Mouse (Mus musculus) midbrain, embryonic 12.5 days (tissue): ENCODE measurements at regions not wholly inside any gene's neighbourhood (a gene's known extent, or its start where the extent isn't known, plus 50 kb on each side); places are given as distances from the start of the nearest gene placed in this dataset.

ENCODE experiments used
- ATAC-seq: fragments of 200-750 bp; cut with Nextera tagmentation; 2 replicates; pipeline ENCODE4 v1.8.0; 2017; ENCODE audit warnings: low read depth, moderate TSS enrichment, moderate library complexity; ENCODE audit not compliant: low FRiP score
- H3K27ac ChIP-seq: fragments of 300-500 bp; sonication (generic); replicated peaks from 2 replicates; pipeline ENCODE4 v1.5.1; 2016; ENCODE audit warnings: mild to moderate bottlenecking
- H3K27me3 ChIP-seq: fragments of 300-500 bp; sonication (generic); 2 replicates; pipeline ENCODE4 v1.6.1; 2016; ENCODE audit warnings: mild to moderate bottlenecking
- H3K36me3 ChIP-seq: fragments of 300-500 bp; sonication (generic); 2 replicates; pipeline ENCODE4 v1.6.1; 2016
- H3K4me1 ChIP-seq: fragments of 300-500 bp; sonication (generic); 2 replicates; pipeline ENCODE4 v1.6.1; 2016
- H3K4me2 ChIP-seq: fragments of 300-500 bp; sonication (generic); replicated peaks from 2 replicates; pipeline ENCODE4 v1.6.1; 2016; ENCODE audit warnings: mild to moderate bottlenecking, moderate library complexity
- H3K4me3 ChIP-seq: fragments of 300-500 bp; sonication (generic); 2 replicates; pipeline ENCODE4 v1.5.1; 2016; ENCODE audit warnings: mild to moderate bottlenecking
- H3K9ac ChIP-seq: fragments of 300-500 bp; sonication (generic); replicated peaks from 2 replicates; pipeline ENCODE4 v1.6.1; 2016; ENCODE audit warnings: mild to moderate bottlenecking, moderate library complexity
- H3K9me3 ChIP-seq: fragments of 300-500 bp; sonication (generic); 2 replicates; pipeline ENCODE4 v1.6.1; 2016; ENCODE audit warnings: mild to moderate bottlenecking
- WGBS: fragments of 180-500 bp; shearing (Covaris S2); methylation state at CpG from one replicate; pipeline ENCODE4 v1.1.7; 2016; 5-methylcytosine and 5-hydroxymethylcytosine counted together

GRCm38 (mm10) chr8:115929472-115930210 lies 222.0 kb upstream of the Maf start:
- H3K9ac ChIP-seq = no peak overlapping the region
- no peak overlapping the region for H3K4me2 ChIP-seq
- WGBS = 77% methylated on average over 8 of the region's 8 CpGs
- H3K4me3 ChIP-seq = no peak overlapping the region
- no peak for ATAC-seq
- H3K4me1 ChIP-seq = no peaks in the 10 kb centered on the region
- no peaks in the 10 kb centered on the region for H3K36me3 ChIP-seq
- no peaks in the 10 kb centered on the region; the same call in 1 of the 2 replicates for H3K27me3 ChIP-seq
- H3K9me3 ChIP-seq = no peaks in the 10 kb centered on the region
- H3K27ac ChIP-seq = no peak overlapping the region

- Histone ChIP-seq H3K9ac (no peak overlapping the region), H3K4me2 (no peak overlapping the region), H3K4me1 (no peaks in the 10 kb centered on the region), H3K27me3 (no peaks in the 10 kb centered on the region), H3K4me3 (no peak overlapping the region), H3K27ac (no peak overlapping the region), H3K9me3 (no peaks in the 10 kb centered on the region), H3K36me3 (no peaks in the 10 kb centered on the region)
- ATAC-seq = no peak
- 87% methylated on average over 6 of the region's 6 CpGs for WGBS
Measured at GRCm38 (mm10) chr8:115921889-115922288, 214.3 kb upstream of the Maf start.

GRCm38 (mm10) chr8:115906650-115907049 lies 199.1 kb upstream of the Maf start:
- H3K9me3 ChIP-seq = no peaks in the 10 kb centered on the region
- H3K27me3 ChIP-seq = no peaks in the 10 kb centered on the region
- no peak overlapping the region for H3K27ac ChIP-seq
- H3K4me2 ChIP-seq = no peak overlapping the region
- H3K9ac ChIP-seq = no peak overlapping the region
- no peak overlapping the region for H3K4me3 ChIP-seq
- no peak for ATAC-seq
- WGBS = 93% methylated on average over 5 of the region's 5 CpGs
- H3K36me3 ChIP-seq = no peaks in the 10 kb centered on the region
- H3K4me1 ChIP-seq = no peaks in the 10 kb centered on the region

GRCm38 (mm10) chr8:115903853-115904420 lies 196.3 kb upstream of the Maf start:
- no peak overlapping the region for H3K27ac ChIP-seq
- H3K4me1 ChIP-seq = no peaks in the 10 kb centered on the region
- H3K9ac ChIP-seq = no peak overlapping the region
- WGBS = 85% methylated on average over 6 of the region's 6 CpGs
- no peak overlapping the region for H3K4me3 ChIP-seq
- H3K36me3 ChIP-seq = no peaks in the 10 kb centered on the region
- no peaks in the 10 kb centered on the region for H3K27me3 ChIP-seq
- H3K9me3 ChIP-seq = no peaks in the 10 kb centered on the region
- ATAC-seq = no peak
- H3K4me2 ChIP-seq = no peak overlapping the region

- Histone ChIP-seq H3K27ac (no peak overlapping the region), H3K9me3 (no peaks in the 10 kb centered on the region), H3K4me2 (no peak overlapping the region), H3K4me1 (no peaks in the 10 kb centered on the region), H3K9ac (no peak overlapping the region), H3K4me3 (no peak overlapping the region), H3K36me3 (no peaks in the 10 kb centered on the region), H3K27me3 (no peaks in the 10 kb centered on the region)
- 90% methylated on average over 6 of the region's 6 CpGs for WGBS
- ATAC-seq = no peak
Measured at GRCm38 (mm10) chr8:115897521-115898178, 190.1 kb upstream of the Maf start.

GRCm38 (mm10) chr8:115897086-115897485 lies 189.5 kb upstream of the Maf start:
- H3K9me3 ChIP-seq = no peaks in the 10 kb centered on the region
- H3K4me3 ChIP-seq = no peak overlapping the region
- no peak overlapping the region for H3K9ac ChIP-seq
- ATAC-seq = no peak
- no peaks in the 10 kb centered on the region for H3K36me3 ChIP-seq
- no peaks in the 10 kb centered on the region for H3K4me1 ChIP-seq
- H3K4me2 ChIP-seq = no peak overlapping the region
- no peaks in the 10 kb centered on the region for H3K27me3 ChIP-seq
- WGBS = 92% methylated on average over 4 of the region's 4 CpGs
- no peak overlapping the region for H3K27ac ChIP-seq

- Histone ChIP-seq H3K4me2 (no peak overlapping the region), H3K4me1 (no peaks in the 10 kb centered on the region), H3K9ac (no peak overlapping the region), H3K27ac (no peak overlapping the region), H3K27me3 (no peaks in the 10 kb centered on the region), H3K36me3 (no peaks in the 10 kb centered on the region), H3K9me3 (no peaks in the 10 kb centered on the region), H3K4me3 (no peak overlapping the region)
- ATAC-seq = no peak
- WGBS = 82% methylated on average over 4 of the region's 4 CpGs
Measured at GRCm38 (mm10) chr8:115896066-115896465, 188.5 kb upstream of the Maf start.

- H3K36me3 ChIP-seq = no peaks in the 10 kb centered on the region
- H3K9ac ChIP-seq = no peak overlapping the region
- H3K27me3 ChIP-seq = no peaks in the 10 kb centered on the region
- no peak overlapping the region for H3K27ac ChIP-seq
- 86% methylated on average over 4 of the region's 4 CpGs for WGBS
- no peak for ATAC-seq
- H3K4me3 ChIP-seq = no peak overlapping the region
- no peak overlapping the region for H3K4me2 ChIP-seq
- H3K4me1 ChIP-seq = no peaks in the 10 kb centered on the region
- H3K9me3 ChIP-seq = no peaks in the 10 kb centered on the region
Measured at GRCm38 (mm10) chr8:115888278-115888677, 180.7 kb upstream of the Maf start.

- Histone ChIP-seq H3K27me3 (no peaks in the 10 kb centered on the region), H3K9ac (no peak overlapping the region), H3K27ac (no peak overlapping the region), H3K36me3 (no peaks in the 10 kb centered on the region), H3K4me3 (no peak overlapping the region), H3K4me1 (no peaks in the 10 kb centered on the region), H3K4me2 (no peak overlapping the region), H3K9me3 (no peaks in the 10 kb centered on the region)
- ATAC-seq = no peak
- WGBS = 62% methylated on average over 2 of the region's 2 CpGs
Measured at GRCm38 (mm10) chr8:115885121-115885743, 177.6 kb upstream of the Maf start.

GRCm38 (mm10) chr8:115883808-115884207 lies 176.2 kb upstream of the Maf start:
- 91% methylated on average over 3 of the region's 3 CpGs for WGBS
- Histone ChIP-seq H3K27ac (no peak overlapping the region), H3K4me2 (no peak overlapping the region), H3K4me1 (no peaks in the 10 kb centered on the region), H3K9ac (no peak overlapping the region), H3K9me3 (no peaks in the 10 kb centered on the region), H3K36me3 (no peaks in the 10 kb centered on the region), H3K27me3 (no peaks in the 10 kb centered on the region), H3K4me3 (no peak overlapping the region)
- ATAC-seq = no peak

GRCm38 (mm10) chr8:115881881-115882280 lies 174.3 kb upstream of the Maf start:
- no peak for ATAC-seq
- Histone ChIP-seq H3K27ac (no peak overlapping the region), H3K9ac (no peak overlapping the region), H3K9me3 (no peaks in the 10 kb centered on the region), H3K36me3 (no peaks in the 10 kb centered on the region), H3K4me2 (no peak overlapping the region), H3K27me3 (no peaks in the 10 kb centered on the region), H3K4me3 (no peak overlapping the region), H3K4me1 (no peaks in the 10 kb centered on the region)
- 86% methylated on average over 8 of the region's 8 CpGs for WGBS

GRCm38 (mm10) chr8:115874789-115875188 lies 167.2 kb upstream of the Maf start:
- Histone ChIP-seq H3K27me3 (0 out of 2 replicates have a peak, but pooled peaks cover 3% of the 10 kb centered on the region), H3K9ac (no peak overlapping the region), H3K4me3 (no peak overlapping the region), H3K36me3 (no peaks in the 10 kb centered on the region), H3K4me2 (no peak overlapping the region), H3K27ac (no peak overlapping the region), H3K9me3 (no peaks in the 10 kb centered on the region), H3K4me1 (peaks cover 7% of the 10 kb centered on the region; the same call in 1 of the 2 replicates)
- no peak for ATAC-seq
- WGBS = 61% methylated on average over 7 of the region's 7 CpGs
